24 mouse cellular contexts compared by ENCODE assay signal in genomic region chr15:9216446-9216845, GRCm38 (mm10).
"Had no signal": no experiment of that assay in that cellular context is flagged by ENCODE, and none has a peak within 500 bp of the region (broad histone marks: within the 10 kb centered on the region; RNA-seq: fewer than 3 reads in every experiment).

No protein-coding gene starts in this region.

- H3K27me3 ChIP-seq: heart, embryonic 13.5 days; heart, embryonic 15.5 days; hindbrain, embryonic 13.5 days; hindbrain, embryonic 15.5 days; limb, embryonic 12.5 days; liver, embryonic 13.5 days; liver, embryonic 15.5 days had no signal

- DNase-seq: gastrocnemius, postnatal 14 days; gastrocnemius, postnatal 36 days; heart, adult 11 months; heart, adult 2 months; heart, postnatal 14 days; heart, postnatal 36 days; kidney, adult 11 months; kidney, postnatal 10 days; kidney, postnatal 25 days; layer of hippocampus, adult 9-11 months; layer of hippocampus, postnatal 36 days; liver; liver, embryonic 13.5 days; liver, postnatal 0 days had no signal

- H3K27ac ChIP-seq: heart, adult 2 months; heart, embryonic 13.5 days; heart, embryonic 15.5 days; hindbrain, embryonic 13.5 days; hindbrain, embryonic 15.5 days; hindbrain, postnatal 0 days; limb, embryonic 10.5 days; limb, embryonic 12.5 days; liver, embryonic 13.5 days; liver, embryonic 15.5 days had no signal

- H3K9me3 ChIP-seq: heart, embryonic 13.5 days; heart, embryonic 15.5 days; hindbrain, embryonic 13.5 days; hindbrain, embryonic 15.5 days; limb, embryonic 10.5 days; limb, embryonic 12.5 days; liver, embryonic 13.5 days; liver, embryonic 15.5 days had no signal

- H3K36me3 ChIP-seq: heart, embryonic 13.5 days; heart, embryonic 15.5 days; hindbrain, embryonic 13.5 days; hindbrain, embryonic 15.5 days; limb, embryonic 10.5 days; limb, embryonic 12.5 days; liver, embryonic 13.5 days; liver, embryonic 15.5 days had no signal

- H3K9ac ChIP-seq: heart, embryonic 13.5 days; heart, embryonic 15.5 days; hindbrain, embryonic 13.5 days; hindbrain, embryonic 15.5 days; limb, embryonic 12.5 days; liver, embryonic 13.5 days; liver, embryonic 15.5 days; liver, postnatal 0 days had no signal

- H3K4me1 ChIP-seq: heart, embryonic 13.5 days; heart, embryonic 15.5 days; hindbrain, embryonic 13.5 days; hindbrain, embryonic 15.5 days; limb, embryonic 10.5 days; limb, embryonic 12.5 days; liver, embryonic 13.5 days; liver, embryonic 15.5 days had no signal

- H3K4me3 ChIP-seq: heart, adult 2 months; heart, embryonic 13.5 days; heart, embryonic 15.5 days; hindbrain, embryonic 13.5 days; hindbrain, embryonic 15.5 days; limb, embryonic 10.5 days; limb, embryonic 12.5 days; liver, embryonic 13.5 days; liver, embryonic 15.5 days had no signal

- ATAC-seq: hindbrain, postnatal 0 days; intestine, embryonic 16.5 days; liver, postnatal 0 days had no signal

- H3K4me2 ChIP-seq: heart, embryonic 11.5 days; heart, embryonic 13.5 days; heart, embryonic 15.5 days; hindbrain, embryonic 13.5 days; hindbrain, embryonic 15.5 days; limb, embryonic 12.5 days; liver, embryonic 13.5 days; liver, embryonic 15.5 days had no signal
